11 mouse cellular contexts compared by ENCODE assay signal in genomic region chr13:54101031-54101820, GRCm38 (mm10). TPM values are rescaled to one million over a fixed set of nuclear protein-coding genes. Genes with fewer than 3 reads are reported as not detected.
DNase-seq lines count a peak whose midpoint lies in the region; ATAC-seq lines count a peak whose summit lies in the region.
"Had no signal": no experiment of that assay in that cellular context is flagged by ENCODE, and none has a peak within 500 bp of the region (broad histone marks: within the 10 kb centered on the region; RNA-seq: fewer than 3 reads in every experiment).

No protein-coding gene starts in this region.

- 57% methylated on average over 15 of the region's 15 CpGs for WGBS in heart, embryonic 16.5 days
- WGBS in forebrain, embryonic 15.5 days: 90% methylated on average over 15 of the region's 15 CpGs

- no peaks in the 10 kb centered on the region for H3K9me3 ChIP-seq in heart, embryonic 16.5 days (replicated peaks; ENCODE audit: control insufficient read depth, low read length)
- no peaks in the 10 kb centered on the region for H3K9me3 ChIP-seq in forebrain, embryonic 15.5 days
- H3K9me3 ChIP-seq: heart, embryonic 15.5 days; limb, embryonic 15.5 days had no signal

- ATAC-seq in heart, embryonic 16.5 days (replicated peaks; ENCODE audit: extremely low read depth, insufficient read depth, low FRiP score): 0 out of 2 replicates have a peak, but pooled peaks have one; percentile 32
- ATAC-seq in forebrain, embryonic 15.5 days (replicated peaks): no peak

- H3K4me1 ChIP-seq in heart, embryonic 16.5 days (ENCODE audit: control insufficient read depth, insufficient read depth, low read length): peaks cover 6% of the 10 kb centered on the region; the same call in 1 of the 2 replicates
- H3K4me1 ChIP-seq in forebrain, embryonic 15.5 days: no peaks in the 10 kb centered on the region
- H3K4me1 ChIP-seq: limb, embryonic 15.5 days had no signal

- no peak overlapping the region for H3K4me3 ChIP-seq in heart, embryonic 16.5 days (ENCODE audit: low read length)
- no peak overlapping the region for H3K4me3 ChIP-seq in forebrain, embryonic 15.5 days
- H3K4me3 ChIP-seq: heart, embryonic 15.5 days; limb, embryonic 15.5 days had no signal

- DNase-seq in heart, adult 8-10 months (ENCODE audit: low spot score): peak; percentile 84
- no peak for DNase-seq in heart, postnatal 4 days
- DNase-seq in urinary bladder, postnatal 14 days (ENCODE audit: low spot score): peak; percentile 29
- no peak for DNase-seq in urinary bladder, postnatal 25 days (ENCODE audit: low spot score)
- DNase-seq in telencephalon, adult 2 months (ENCODE audit: low read depth, low spot score): peak; percentile 98
- no peak for DNase-seq in thymus, postnatal 0 days (ENCODE audit: low spot score)
- DNase-seq: thymus, postnatal 25 days had no signal

- H3K36me3 ChIP-seq in heart, embryonic 16.5 days (ENCODE audit: control insufficient read depth, insufficient read depth): peaks cover 14% of the 10 kb centered on the region
- H3K36me3 ChIP-seq in forebrain, embryonic 15.5 days: peaks cover 13% of the 10 kb centered on the region

- H3K9ac ChIP-seq in heart, embryonic 16.5 days (ENCODE audit: low read length): no peak overlapping the region
- no peak overlapping the region for H3K9ac ChIP-seq in forebrain, embryonic 15.5 days (replicated peaks)
- H3K9ac ChIP-seq: heart, embryonic 15.5 days; limb, embryonic 15.5 days had no signal

- H3K27me3 ChIP-seq in heart, embryonic 16.5 days (ENCODE audit: control insufficient read depth, insufficient read depth, low read length): no peaks in the 10 kb centered on the region
- no peaks in the 10 kb centered on the region for H3K27me3 ChIP-seq in forebrain, embryonic 15.5 days
- H3K27me3 ChIP-seq: heart, embryonic 15.5 days; limb, embryonic 15.5 days had no signal

- 0 out of 2 replicates have a peak overlapping the region, but pooled peaks have one; percentile 19 for H3K27ac ChIP-seq in heart, embryonic 16.5 days (ENCODE audit: low read length)
- H3K27ac ChIP-seq in forebrain, embryonic 15.5 days (replicated peaks): no peak overlapping the region
- H3K27ac ChIP-seq: heart, embryonic 15.5 days; limb, embryonic 15.5 days had no signal

- no peak overlapping the region for H3K4me2 ChIP-seq in heart, embryonic 16.5 days (ENCODE audit: low read depth, low read length)
- no peak overlapping the region for H3K4me2 ChIP-seq in forebrain, embryonic 15.5 days (replicated peaks)
- H3K4me2 ChIP-seq: heart, embryonic 15.5 days; limb, embryonic 15.5 days had no signal

RNA-seq across cellular contexts. Expression of gene Sfxn1, which starts 29.6 kb away (rescaled TPM):
- 1 to 10 TPM; 6.5 to 9.9 (median 8.4) TPM for total RNA-seq in heart, adult 8-10 months (2022)
- total RNA-seq in heart, postnatal 4 days (2021): 10 to 100 TPM; 13.5 to 16.5 TPM
- polyA plus RNA-seq in heart, embryonic 16.5 days (2015; fragmentation: Nextera tagmentation; extraction: Ambion mirVana): 24.3 and 29.0 TPM in 2 replicates
- 80.1 and 81.9 TPM in 2 replicates for polyA plus RNA-seq in forebrain, embryonic 15.5 days (2015; fragmentation: Nextera tagmentation; extraction: Ambion mirVana)
- 65.8 and 66.8 TPM in 2 replicates for polyA plus RNA-seq in thymus, postnatal 0 days (2015; fragmentation: Nextera tagmentation; extraction: Ambion mirVana)

RNA-seq across cellular contexts. Expression of gene Drd1, which starts 45.7 kb away (rescaled TPM):
- under 1 TPM; 0.17 to 0.53 (median 0.25) TPM for total RNA-seq in heart, adult 8-10 months (2022)
- under 1 TPM; 0.16 to 0.33 TPM for total RNA-seq in heart, postnatal 4 days (2021)
- 0.11 TPM in 1 of 2 replicates, not detected in the other for polyA plus RNA-seq in heart, embryonic 16.5 days (2015; fragmentation: Nextera tagmentation; extraction: Ambion mirVana)
- 10.1 and 12.3 TPM in 2 replicates for polyA plus RNA-seq in forebrain, embryonic 15.5 days (2015; fragmentation: Nextera tagmentation; extraction: Ambion mirVana)
- 0.08 and 0.10 TPM in 2 replicates for polyA plus RNA-seq in thymus, postnatal 0 days (2015; fragmentation: Nextera tagmentation; extraction: Ambion mirVana)

Comparison
In these comparisons a context has a peak if more than half of its experiments do, and no peak if none do; other contexts are left out.
1. DNase-seq: peak in heart, adult 8-10 months (single experiment), urinary bladder, postnatal 14 days (single experiment) and telencephalon, adult 2 months (single experiment); none in heart, postnatal 4 days (single experiment), urinary bladder, postnatal 25 days (single experiment) and thymus, postnatal 0 days (single experiment).